Mouse (Mus musculus): ENCODE measurements around the gene Rnf181. TPM values are rescaled to one million over a fixed set of nuclear protein-coding genes. Genes with fewer than 3 reads are reported as not detected.

Rnf181 gene
- polyA plus RNA-seq, 1 experiment from 2014 or later, result 111 TPM

GRCm38 (mm10) chr6:72354025-72354424 is 12.7 kb downstream of the Rnf181 start:
- DNase-seq (ENCODE audit: low spot score), result no peak
- WGBS, result 66% methylated on average over 1 of the region's 1 CpGs
- Histone ChIP-seq H3K27ac (replicated peaks) (no peak overlapping the region), H3K4me3 (no peak overlapping the region), H3K27me3 (ENCODE audit: low read depth, poor library complexity, severe bottlenecking) (peaks cover 17% of the 10 kb centered on the region), H3K4me1 (peaks cover 30% of the 10 kb centered on the region), H3K36me3 (peaks cover 48% of the 10 kb centered on the region), H3K9me3 (replicated peaks) (no peaks in the 10 kb centered on the region)

- Histone ChIP-seq H3K36me3 (peaks cover 44% of the 10 kb centered on the region), H3K27ac (replicated peaks) (no peak overlapping the region), H3K4me1 (peaks cover 41% of the 10 kb centered on the region), H3K27me3 (ENCODE audit: low read depth, poor library complexity, severe bottlenecking) (peaks cover 17% of the 10 kb centered on the region), H3K9me3 (replicated peaks) (no peaks in the 10 kb centered on the region), H3K4me3 (no peak overlapping the region)
- no peak for DNase-seq (ENCODE audit: low spot score)
- 78% methylated on average over 5 of the region's 5 CpGs for WGBS
These were observed 13.9 kb downstream of the Rnf181 start for GRCm38 (mm10) chr6:72352636-72353405.

- DNase-seq (ENCODE audit: low spot score), result no peak
- Histone ChIP-seq H3K4me3 (no peak overlapping the region), H3K27ac (replicated peaks) (no peak overlapping the region), H3K27me3 (ENCODE audit: low read depth, poor library complexity, severe bottlenecking) (peaks cover 8% of the 10 kb centered on the region; the same call in 1 of the 2 replicates), H3K4me1 (peaks cover 43% of the 10 kb centered on the region), H3K36me3 (peaks cover 33% of the 10 kb centered on the region), H3K9me3 (replicated peaks) (no peaks in the 10 kb centered on the region)
- WGBS, result 90% methylated on average over 2 of the region's 2 CpGs
These were observed 16.5 kb downstream of the Rnf181 start for GRCm38 (mm10) chr6:72350214-72350613.

- peaks cover 33% of the 10 kb centered on the region for H3K36me3 ChIP-seq
- no peaks in the 10 kb centered on the region for H3K27me3 ChIP-seq (ENCODE audit: low read depth, poor library complexity, severe bottlenecking)
- no peak overlapping the region for H3K27ac ChIP-seq (replicated peaks)
- WGBS, result 88% methylated on average over 10 of the region's 10 CpGs
- H3K4me3 ChIP-seq, result peak overlapping the region; percentile 82
- no peaks in the 10 kb centered on the region for H3K9me3 ChIP-seq (replicated peaks)
- H3K4me1 ChIP-seq, result peaks cover 43% of the 10 kb centered on the region
- DNase-seq (ENCODE audit: low spot score), result no peak
These were observed 18.3 kb downstream of the Rnf181 start for GRCm38 (mm10) chr6:72348411-72348810.

GRCm38 (mm10) chr6:72347166-72347941 is 19.4 kb downstream of the Rnf181 start, which contains the start of gene 0610030E20Rik:
TSS of gene 0610030E20Rik (plus strand) at chr6:72347317.
- Histone ChIP-seq H3K4me3 (peak within 1 kb of the TSS; percentile 82), H3K27ac (replicated peaks) (peak within 1 kb of the TSS; percentile 93), H3K36me3 (peaks cover 38% of the 10 kb centered on the region), H3K27me3 (ENCODE audit: low read depth, poor library complexity, severe bottlenecking) (no peaks in the 10 kb centered on the region), H3K4me1 (peaks cover 46% of the 10 kb centered on the region), H3K9me3 (replicated peaks) (no peaks in the 10 kb centered on the region)
- WGBS, result under 1% methylated on average over 64 of the region's 72 CpGs
- peak; percentile 80 for DNase-seq (ENCODE audit: low spot score)

- Histone ChIP-seq H3K9me3 (replicated peaks) (no peaks in the 10 kb centered on the region), H3K27me3 (ENCODE audit: low read depth, poor library complexity, severe bottlenecking) (no peaks in the 10 kb centered on the region), H3K4me3 (peak overlapping the region; percentile 82; the same call in 1 of the 2 replicates), H3K27ac (replicated peaks) (no peak overlapping the region), H3K36me3 (peaks cover 41% of the 10 kb centered on the region), H3K4me1 (peaks cover 46% of the 10 kb centered on the region)
- 80% methylated on average over 4 of the region's 4 CpGs for WGBS
- DNase-seq (ENCODE audit: low spot score), result no peak
These were observed 20.5 kb downstream of the Rnf181 start for GRCm38 (mm10) chr6:72346261-72346660.

GRCm38 (mm10) chr6:72345633-72346032 is 21.1 kb downstream of the Rnf181 start:
- WGBS, result 52% methylated on average over 6 of the region's 6 CpGs
- peak overlapping the region; percentile 87 for H3K4me3 ChIP-seq
- H3K36me3 ChIP-seq, result peaks cover 41% of the 10 kb centered on the region
- no peaks in the 10 kb centered on the region for H3K27me3 ChIP-seq (ENCODE audit: low read depth, poor library complexity, severe bottlenecking)
- peaks cover 46% of the 10 kb centered on the region for H3K4me1 ChIP-seq
- H3K27ac ChIP-seq (replicated peaks), result peak overlapping the region; percentile 93
- H3K9me3 ChIP-seq (replicated peaks), result no peaks in the 10 kb centered on the region
- DNase-seq (ENCODE audit: low spot score), result no peak

- Histone ChIP-seq H3K36me3 (peaks cover 38% of the 10 kb centered on the region), H3K4me3 (peak within 1 kb of the TSS; percentile 87), H3K27ac (replicated peaks) (peak within 1 kb of the TSS; percentile 93), H3K9me3 (replicated peaks) (no peaks in the 10 kb centered on the region), H3K4me1 (peaks cover 46% of the 10 kb centered on the region), H3K27me3 (ENCODE audit: low read depth, poor library complexity, severe bottlenecking) (no peaks in the 10 kb centered on the region)
- DNase-seq (ENCODE audit: low spot score), result peak; percentile 93
- 1% methylated on average over 30 of the region's 30 CpGs for WGBS
These were observed 21.6 kb downstream of the Rnf181 start, which contains the start of gene Usp39 for GRCm38 (mm10) chr6:72345074-72345567. TSS of gene Usp39 (minus strand) at chr6:72345184.

- peak overlapping the region; percentile 87 for H3K4me3 ChIP-seq
- under 1% methylated on average over 42 of the region's 42 CpGs for WGBS
- no peaks in the 10 kb centered on the region for H3K27me3 ChIP-seq (ENCODE audit: low read depth, poor library complexity, severe bottlenecking)
- peak overlapping the region; percentile 93 for H3K27ac ChIP-seq (replicated peaks)
- H3K4me1 ChIP-seq, result peaks cover 46% of the 10 kb centered on the region
- H3K9me3 ChIP-seq (replicated peaks), result no peaks in the 10 kb centered on the region
- no peak for DNase-seq (ENCODE audit: low spot score)
- peaks cover 37% of the 10 kb centered on the region for H3K36me3 ChIP-seq
These were observed 22.2 kb downstream of the Rnf181 start for GRCm38 (mm10) chr6:72344396-72345073.

- no peaks in the 10 kb centered on the region for H3K9me3 ChIP-seq (replicated peaks)
- H3K27me3 ChIP-seq (ENCODE audit: low read depth, poor library complexity, severe bottlenecking), result no peaks in the 10 kb centered on the region
- H3K4me3 ChIP-seq, result no peak overlapping the region
- WGBS, result 63% methylated on average over 2 of the region's 2 CpGs
- no peak overlapping the region for H3K27ac ChIP-seq (replicated peaks)
- H3K4me1 ChIP-seq, result peaks cover 18% of the 10 kb centered on the region
- DNase-seq (ENCODE audit: low spot score), result no peak
- H3K36me3 ChIP-seq, result peaks cover 65% of the 10 kb centered on the region
These were observed 26.3 kb downstream of the Rnf181 start for GRCm38 (mm10) chr6:72340481-72340880.

GRCm38 (mm10) chr6:72333111-72333510 is 33.6 kb downstream of the Rnf181 start:
- Histone ChIP-seq H3K9me3 (replicated peaks) (no peaks in the 10 kb centered on the region), H3K4me1 (no peaks in the 10 kb centered on the region), H3K4me3 (no peak overlapping the region), H3K36me3 (peaks cover 100% of the 10 kb centered on the region), H3K27ac (replicated peaks) (no peak overlapping the region), H3K27me3 (ENCODE audit: low read depth, poor library complexity, severe bottlenecking) (no peaks in the 10 kb centered on the region)
- 90% methylated on average over 5 of the region's 5 CpGs for WGBS
- DNase-seq (ENCODE audit: low spot score), result no peak

- H3K27me3 ChIP-seq (ENCODE audit: low read depth, poor library complexity, severe bottlenecking), result no peaks in the 10 kb centered on the region
- no peak overlapping the region for H3K4me3 ChIP-seq
- no peaks in the 10 kb centered on the region for H3K4me1 ChIP-seq
- peaks cover 100% of the 10 kb centered on the region for H3K36me3 ChIP-seq
- no peaks in the 10 kb centered on the region for H3K9me3 ChIP-seq (replicated peaks)
- DNase-seq (ENCODE audit: low spot score), result no peak
- WGBS, result 87% methylated on average over 4 of the region's 4 CpGs
- H3K27ac ChIP-seq (replicated peaks), result no peak overlapping the region
These were observed 36.6 kb downstream of the Rnf181 start for GRCm38 (mm10) chr6:72330133-72330532.

Measured in midbrain, embryonic 10.5 days (tissue).